Mouse (Mus musculus) olfactory bulb, adult 2 months (tissue): ENCODE data around the gene 4933428G20Rik.

Source experiments
- CTCF ChIP-seq: fragments of 200-500 bp; IDR thresholded peaks from 2 replicates; pipeline ENCODE4 v1.5.1; 2012; ENCODE audit warnings: low read depth, mild to moderate bottlenecking, low read length, moderate library complexity; ENCODE audit not compliant: insufficient read depth
- POLR2A ChIP-seq: fragments of 200-500 bp; IDR thresholded peaks from 2 replicates; pipeline ENCODE4 v1.6.1; 2012; ENCODE audit warnings: mild to moderate bottlenecking, low read depth, low read length, moderate library complexity; ENCODE audit not compliant: insufficient read depth

DNA sequence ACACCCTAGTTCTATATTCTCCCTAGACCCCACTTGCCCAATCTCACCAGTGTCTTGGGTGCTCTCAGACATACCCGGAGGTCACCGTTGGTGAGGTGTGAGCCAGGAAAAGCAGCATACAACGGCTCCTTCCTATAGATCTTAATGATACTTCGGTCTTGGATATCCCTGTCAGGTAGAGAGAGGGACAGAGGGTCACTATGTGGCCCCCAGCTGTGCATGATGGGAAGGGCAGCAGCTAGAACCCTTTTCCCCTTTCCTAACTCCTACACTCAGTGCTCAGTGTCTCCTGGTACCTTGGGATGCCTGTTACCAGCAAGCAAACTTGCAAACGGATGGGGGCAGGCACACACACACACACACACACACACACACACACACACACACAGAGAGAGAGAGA lies 35.5 kb upstream of the 4933428G20Rik start:
- no peak for TF ChIP-seq CTCF
- no peak for TF ChIP-seq POLR2A
